Mouse (Mus musculus) gastrocnemius, postnatal 4 days (tissue): Measurements from ENCODE around the gene Higd1c. TPM values are rescaled to one million over a fixed set of nuclear protein-coding genes. Genes with fewer than 3 reads are reported as not detected.
"Not testable (repeated sequence)": the region's sequence is repeated elsewhere in the genome, so short reads cannot be mapped to it uniquely, and the experiment has no call there.

ENCODE experiments used
- DNase-seq, 2 experiments: peaks; one replicate each; pipeline ENCODE4 v3.0.0; 2021 to 2022; ENCODE audit warnings: low spot score in 2 of 2, mixed read lengths in 2 of 2
- long read RNA-seq, 2 experiments: library from polyadenylated mRNA; stranded (forward); transcript quantifications; one replicate each; pipeline ENCODE4 v2.0.0; 2021
- total RNA-seq, 2 experiments: library from RNA; stranded (reverse); gene quantifications; 2 replicates each; pipeline ENCODE4 v1.2.3; 2021

Higd1c gene
- total RNA-seq: not detected
- long read RNA-seq, experiment 1: 0 reads
- long read RNA-seq, experiment 2: 0 reads

DNA sequence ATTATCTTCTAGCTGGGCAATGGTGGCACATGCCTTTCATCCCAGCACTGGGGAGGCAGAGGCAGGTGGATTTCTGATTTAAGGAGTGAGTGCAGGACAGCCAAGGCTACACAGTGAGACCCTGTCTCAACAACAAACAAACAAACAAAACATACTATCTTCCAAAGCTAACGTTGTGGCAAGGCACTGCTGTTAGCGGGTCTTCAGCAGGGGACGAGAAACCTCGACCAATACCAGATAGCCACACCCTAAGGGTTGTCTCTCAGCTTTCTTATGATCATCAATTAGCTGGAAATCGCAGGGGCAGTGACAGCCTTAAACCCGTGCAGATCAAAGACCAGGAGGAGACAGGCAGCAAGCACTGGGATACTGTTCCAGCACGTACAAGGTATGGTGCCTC lies at the start of gene Higd1c:
TSS of gene Higd1c (plus strand) at position 301 of the 400 bp plus-strand sequence.
- no peak for DNase-seq

DNA sequence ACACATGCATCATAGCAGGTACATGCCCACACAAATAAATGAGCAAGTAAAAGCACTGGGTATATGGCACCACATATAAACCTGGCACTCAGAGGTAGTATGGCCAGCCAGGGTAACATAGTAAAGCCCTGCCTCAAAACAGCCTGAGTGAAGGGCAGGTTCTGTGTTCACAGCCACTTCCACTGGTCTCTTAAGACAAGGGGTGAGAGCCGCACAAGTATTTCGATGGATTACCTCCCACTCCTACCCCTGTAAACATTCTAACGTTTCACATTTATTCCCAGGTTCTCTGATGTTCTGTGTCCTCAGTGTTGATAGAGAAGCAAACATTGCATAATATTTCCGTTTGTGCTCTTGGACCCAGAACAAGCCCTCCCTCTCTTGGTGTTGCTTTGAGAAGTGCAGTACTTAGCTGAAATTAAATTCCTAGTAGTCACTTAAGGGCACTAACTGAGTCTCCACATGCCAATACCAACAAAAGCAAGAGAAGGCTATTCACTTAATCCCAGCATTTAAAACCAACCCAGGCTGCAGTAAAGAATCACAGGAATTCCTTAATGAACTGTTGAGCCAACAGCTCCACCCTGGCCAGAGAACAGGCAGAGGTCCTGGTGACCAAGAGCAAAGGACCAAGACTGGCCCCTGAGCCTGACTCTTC lies 46.2 kb upstream of the Higd1c start:
- DNase-seq: not testable (repeated sequence)

DNA sequence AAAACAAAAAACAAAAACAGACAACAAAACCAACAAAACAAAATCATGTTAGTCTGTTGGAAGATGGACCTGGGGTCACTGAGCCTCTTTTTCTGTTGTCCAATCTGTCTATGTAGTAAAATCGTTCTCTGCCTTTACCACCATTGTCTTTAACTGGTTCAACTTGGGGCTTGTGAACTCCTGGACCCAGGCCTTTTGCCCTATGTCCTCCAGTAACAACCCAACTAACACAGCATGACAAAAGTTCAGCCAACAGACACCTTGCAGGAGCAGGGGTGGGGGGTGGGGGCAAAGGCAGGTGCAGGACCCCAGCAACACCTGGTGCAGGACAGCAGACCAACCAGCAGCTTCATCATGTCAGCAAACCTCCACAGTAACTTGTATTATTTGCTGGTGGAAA lies 44.5 kb upstream of the Higd1c start:
- no peak for DNase-seq

DNA sequence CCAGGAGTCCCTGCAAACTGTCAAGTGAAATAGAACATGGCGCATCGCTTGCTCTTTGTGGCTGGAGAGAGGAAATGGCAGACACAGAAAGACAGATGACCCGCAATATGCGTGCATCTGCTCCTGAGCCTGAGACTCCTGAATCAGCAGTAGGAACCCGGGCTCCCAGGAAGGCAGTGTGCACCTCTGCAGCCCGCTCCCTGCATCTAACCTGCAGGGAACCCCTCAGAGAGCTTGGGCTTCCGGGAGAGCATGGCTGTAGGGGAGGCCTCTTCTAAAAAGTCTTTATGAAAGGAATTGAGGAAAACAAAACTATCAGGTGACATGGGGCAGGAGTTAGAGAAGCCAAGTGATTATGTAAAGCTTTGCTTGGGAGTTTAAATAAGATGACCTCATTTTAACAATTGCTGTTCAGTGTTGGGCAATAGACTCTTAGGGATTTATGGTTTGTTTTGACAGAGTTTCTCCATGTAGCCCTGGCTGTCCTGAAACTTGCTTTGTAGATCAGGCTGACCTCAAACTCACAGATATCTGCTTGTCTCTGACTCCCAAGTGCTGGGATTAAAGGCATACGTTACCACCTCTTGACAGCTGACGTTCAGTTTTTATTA lies 43.9 kb upstream of the Higd1c start:
- no peak for DNase-seq

DNA sequence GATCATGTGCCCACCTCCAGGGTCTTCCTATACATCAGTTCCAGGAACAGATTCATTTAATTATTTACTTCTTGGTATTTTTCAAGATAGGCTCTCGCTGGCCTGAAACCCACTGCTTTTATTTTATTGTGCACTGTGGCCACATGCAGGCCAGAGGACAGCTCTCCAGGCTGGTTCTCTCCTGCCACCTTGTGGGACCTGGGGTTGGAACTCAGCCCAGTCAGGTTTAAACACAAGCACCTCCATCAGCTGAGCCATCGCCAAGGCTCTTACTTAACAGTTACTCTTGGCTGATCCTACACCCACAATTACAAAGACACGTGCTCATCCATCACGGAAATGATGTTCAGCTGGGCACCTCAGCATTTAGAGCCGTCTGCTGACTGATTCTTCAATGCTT lies 43.2 kb upstream of the Higd1c start:
- no peak for DNase-seq

DNA sequence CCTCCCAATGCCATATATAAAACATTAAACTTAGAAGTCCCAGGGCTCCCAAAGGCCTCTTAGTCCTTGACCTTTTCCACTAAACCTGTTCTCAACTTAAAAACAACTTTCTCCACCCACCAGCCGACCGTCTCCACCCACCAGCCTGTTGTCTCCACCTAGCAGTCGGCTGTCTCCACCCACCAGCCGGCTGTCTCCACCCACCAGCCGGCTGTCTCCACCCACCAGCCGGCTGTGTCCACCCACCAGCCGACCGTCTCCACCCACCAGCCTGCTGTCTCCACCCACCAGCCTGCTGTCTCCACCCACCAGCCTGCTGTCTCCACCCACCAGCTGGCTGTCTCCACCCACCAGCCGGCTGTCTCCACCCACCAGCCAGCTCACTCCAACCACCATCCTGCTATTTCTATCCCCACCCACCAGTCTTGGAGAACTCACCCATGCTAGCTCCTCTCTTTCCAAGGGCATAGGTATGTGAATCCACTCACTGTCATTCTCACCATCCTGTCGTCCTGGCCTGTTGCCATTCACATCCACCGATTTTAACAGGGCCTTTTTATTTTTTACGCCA lies 40.2 kb upstream of the Higd1c start:
- DNase-seq: no peak

DNA sequence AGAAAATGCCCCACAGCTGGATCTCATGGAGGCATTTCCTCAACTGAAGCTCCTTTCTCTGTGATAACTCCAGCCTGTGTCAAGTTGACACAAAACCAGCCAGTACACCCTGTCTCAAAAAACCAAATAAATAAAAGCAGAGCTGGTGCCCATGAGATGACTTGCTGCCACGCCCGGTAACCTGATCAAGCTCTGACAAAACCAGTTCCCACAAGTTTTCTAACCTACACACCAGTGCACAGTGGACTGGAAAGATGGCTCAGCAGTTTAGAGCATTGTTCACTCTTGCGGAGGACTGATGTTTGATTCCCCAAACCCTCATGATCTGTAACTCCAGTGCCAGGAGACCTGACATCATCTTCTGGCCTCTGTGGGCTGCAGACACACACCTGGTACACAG lies 39.1 kb upstream of the Higd1c start:
- DNase-seq: no peak

DNA sequence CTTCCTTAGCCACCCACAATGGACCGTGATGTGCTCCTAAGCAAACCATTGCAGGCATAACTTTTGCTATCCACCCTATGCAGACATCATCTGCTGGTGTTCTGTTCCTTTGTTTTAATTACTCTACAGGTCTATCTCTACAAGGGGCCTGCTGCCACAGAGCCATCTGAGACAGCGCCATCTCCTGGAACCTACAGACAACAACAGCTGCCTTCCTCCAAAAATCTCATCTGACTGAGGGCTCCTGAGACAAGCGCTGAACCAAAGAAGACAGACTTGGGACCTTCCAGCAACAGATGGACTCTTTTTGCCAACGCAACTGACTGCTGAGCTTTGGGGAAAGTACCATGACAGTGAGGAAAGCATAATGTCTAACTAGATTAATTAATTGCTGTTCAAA lies 36.3 kb upstream of the Higd1c start:
- DNase-seq: not testable (repeated sequence)

DNA sequence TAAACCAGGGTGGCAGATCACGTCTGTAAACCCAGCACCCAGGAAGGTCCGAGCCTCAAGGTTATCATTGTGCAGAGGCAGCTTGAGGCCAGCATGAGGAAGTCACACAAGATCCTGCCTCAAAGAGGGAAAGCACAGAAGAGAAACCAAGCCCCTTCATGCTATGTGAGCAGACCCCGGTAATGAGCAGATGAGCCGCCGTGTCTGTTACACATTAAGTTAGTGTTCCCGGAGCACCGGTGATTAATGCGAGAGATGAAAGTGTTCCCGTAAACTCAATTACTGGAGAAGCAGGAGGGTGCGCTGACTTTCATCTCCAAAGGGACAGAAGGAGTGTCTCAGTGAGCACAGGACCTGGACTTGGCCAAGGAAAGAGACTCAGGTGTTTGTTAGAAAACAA lies 35.0 kb upstream of the Higd1c start:
- not testable (repeated sequence) for DNase-seq

DNA sequence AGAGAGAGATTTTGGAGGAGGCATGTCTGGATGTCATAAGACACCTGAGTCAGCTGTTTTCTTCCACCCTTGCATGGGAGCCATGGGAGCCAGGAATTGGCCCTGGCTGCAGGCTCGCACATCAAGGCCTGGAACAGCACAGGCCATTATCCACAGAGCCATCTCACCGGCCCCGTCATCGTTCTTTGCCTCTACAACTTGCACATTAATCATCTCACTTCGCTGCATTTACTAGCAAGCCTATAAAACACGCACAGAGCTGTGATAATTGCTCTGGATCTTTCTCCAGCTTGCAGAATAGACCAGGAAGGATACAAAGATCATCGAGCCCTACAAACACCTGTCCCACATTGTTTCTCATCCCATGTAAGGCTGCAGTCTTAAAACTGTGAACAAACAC lies 33.6 kb upstream of the Higd1c start:
- DNase-seq: no peak

DNA sequence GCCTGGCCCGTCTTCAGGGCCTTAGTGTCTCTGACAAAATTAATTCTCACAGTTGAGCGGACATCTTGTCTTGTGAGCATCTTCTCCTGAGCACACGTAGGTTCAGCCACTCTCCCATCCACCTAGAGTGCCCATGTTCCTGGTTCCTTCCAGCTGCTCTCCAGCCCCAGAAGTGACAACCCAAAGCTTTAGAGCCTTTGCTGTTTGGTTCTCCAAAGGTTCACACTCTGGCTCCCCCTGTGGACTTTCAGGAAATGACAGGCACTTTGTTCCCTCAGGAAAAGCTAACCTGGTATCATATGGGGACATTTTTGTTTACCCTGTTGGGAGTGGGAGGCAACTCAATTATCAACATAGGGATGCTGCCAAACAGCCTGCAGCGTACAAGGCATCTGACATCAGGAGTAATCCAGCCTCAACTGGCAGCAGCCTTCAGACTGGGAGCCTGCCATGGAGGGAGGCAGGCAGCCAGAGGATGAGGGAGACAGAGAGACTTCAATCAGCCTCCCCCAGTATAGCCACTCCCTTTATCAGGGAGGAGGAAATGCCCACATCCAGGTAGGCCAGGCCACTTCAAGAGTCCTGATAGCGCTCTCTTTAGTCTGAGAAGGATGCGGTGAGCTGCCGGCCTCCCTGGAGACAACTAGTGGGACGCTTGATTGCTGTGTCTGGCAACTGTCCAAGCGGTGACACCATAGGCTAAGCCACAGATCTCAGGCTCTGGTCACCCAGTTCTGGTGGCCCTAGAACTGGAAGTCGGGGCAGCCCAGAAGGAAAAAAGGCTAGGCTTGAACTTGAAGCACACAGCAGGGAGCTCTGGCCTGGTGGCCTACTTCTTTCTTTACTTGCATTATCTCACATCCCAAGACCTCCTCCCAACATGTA lies 32.0 kb upstream of the Higd1c start:
- DNase-seq: not testable (repeated sequence)

DNA sequence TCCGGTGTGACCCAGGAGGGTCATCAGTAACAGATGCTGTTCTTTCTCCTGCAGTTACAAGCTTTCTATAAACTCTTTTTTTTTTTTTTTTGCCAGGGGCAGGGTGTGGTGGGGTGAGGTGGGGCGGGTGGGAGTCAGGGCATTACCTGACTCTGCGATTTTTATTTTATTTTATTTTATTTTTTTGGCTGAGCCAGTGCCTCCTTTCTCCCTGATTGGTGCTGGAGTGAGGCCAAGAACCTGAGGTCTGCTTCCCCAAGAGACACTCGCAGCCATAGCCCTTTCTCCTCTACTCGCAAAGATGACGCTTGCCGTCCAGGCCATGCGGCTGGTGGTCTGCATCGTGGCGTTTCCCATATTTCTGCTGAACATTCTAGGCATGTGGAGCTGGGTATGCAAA lies 29.7 kb upstream of the Higd1c start, which contains the start of gene Mettl7a3:
TSS of gene Mettl7a3 (plus strand) at position 301 of the 400 bp plus-strand sequence.
- DNase-seq: no peak

DNA sequence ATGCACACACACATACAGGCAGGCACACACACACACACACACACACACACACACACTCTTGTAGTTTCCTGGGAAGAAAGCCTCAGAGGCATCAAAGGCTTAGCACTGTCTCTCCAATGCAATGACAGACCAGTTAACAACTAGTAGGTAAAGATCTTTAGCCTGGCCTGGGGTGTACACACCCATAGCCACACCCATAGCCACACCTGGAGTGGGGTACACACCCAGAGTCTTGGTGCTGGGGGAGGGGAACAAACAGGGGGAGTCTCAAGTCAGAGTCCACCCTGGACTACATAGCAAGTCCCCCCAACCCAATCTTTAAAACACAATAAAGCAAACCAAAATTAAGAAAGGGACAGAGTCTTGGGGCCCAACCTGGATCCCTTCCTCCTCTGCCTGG lies 27.0 kb upstream of the Higd1c start:
- not testable (repeated sequence) for DNase-seq

DNA sequence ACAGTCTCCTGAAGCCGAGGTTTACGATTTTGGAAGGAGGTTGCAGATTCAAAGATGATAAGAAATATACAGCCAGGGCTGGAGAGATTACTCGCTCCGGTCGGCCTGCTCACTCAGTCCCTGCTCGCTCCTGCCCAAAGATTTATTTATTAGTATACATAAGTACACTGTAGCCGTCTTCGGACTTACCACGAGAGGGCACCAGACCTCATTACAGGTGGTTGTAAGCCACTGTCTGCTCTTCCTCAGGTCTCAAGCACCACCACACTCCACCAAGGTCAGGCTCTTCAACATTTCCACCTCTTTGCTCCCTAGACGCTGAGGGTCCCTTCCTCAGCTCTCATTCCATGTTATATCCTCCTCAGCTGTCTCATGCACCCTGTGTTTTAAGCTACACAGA lies 26.5 kb upstream of the Higd1c start:
- peak in 1 of 2 experiments; percentile 49 for DNase-seq

DNA sequence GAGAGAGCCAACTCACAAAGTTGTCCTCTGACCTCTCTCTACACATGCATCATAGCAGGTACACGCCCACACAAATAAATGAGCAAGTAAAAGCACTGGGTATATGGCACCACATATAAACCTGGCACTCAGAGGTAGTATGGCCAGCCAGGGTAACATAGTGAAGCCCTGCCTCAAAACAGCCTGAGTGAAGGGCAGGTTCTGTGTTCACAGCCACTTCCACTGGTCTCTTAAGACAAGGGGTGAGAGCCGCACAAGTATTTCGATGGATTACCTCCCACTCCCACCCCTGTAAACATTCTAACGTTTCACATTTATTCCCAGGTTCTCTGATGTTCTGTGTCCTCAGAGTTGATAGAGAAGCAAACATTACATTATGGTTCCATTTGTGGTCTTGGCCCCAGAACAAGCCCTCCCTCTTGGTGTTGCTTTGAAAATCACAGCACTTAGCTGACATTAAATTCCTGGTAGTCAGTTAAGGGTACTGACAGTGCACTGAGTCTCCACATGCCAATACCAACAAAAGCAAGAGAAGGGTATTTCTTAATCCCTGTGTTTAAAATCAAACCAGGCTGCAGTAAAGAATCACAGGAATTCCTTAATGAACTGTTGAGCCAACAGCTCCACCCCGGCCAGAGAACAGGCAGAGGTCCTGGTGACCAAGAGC lies 22.9 kb upstream of the Higd1c start:
- not testable (repeated sequence) for DNase-seq

DNA sequence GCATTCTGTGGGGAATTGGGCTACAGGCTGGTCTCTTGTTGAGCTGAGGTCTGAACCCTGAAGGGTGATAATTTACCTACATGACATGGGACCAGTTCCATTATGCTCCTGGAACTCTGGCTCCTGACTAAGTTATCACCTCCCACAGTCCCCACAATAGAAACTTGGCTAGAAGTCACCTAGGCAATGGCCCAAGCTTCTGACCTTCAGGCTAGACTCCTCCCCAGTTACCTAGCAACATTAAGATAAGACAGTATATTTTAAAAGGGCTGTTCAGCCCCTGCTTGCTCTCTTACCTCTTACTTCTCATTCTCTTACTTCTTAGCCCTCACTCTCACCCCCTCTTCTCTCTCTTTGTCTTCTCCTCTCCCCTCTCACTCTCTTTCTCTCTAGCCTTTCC lies 18.9 kb upstream of the Higd1c start:
- DNase-seq: no peak

DNA sequence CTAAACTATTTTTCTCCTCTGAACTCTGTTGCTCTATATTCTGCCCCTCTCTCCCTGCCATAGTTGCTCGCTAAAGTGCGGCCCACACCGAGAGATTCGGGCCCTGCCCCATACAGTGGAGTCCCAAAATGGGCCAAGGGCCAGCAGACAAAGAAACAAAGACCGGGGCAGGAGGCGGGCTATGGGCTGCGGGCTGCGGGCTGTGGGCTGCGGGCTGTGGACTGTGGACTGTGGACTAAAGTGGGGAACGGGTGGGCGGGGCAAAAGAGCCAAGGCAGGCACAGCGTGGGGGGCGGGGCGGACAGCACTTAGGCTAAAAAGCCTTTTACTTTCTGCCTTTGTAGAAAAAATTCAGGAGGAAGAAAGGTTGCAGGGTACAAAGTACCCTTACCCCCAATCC lies 17.6 kb upstream of the Higd1c start:
- no peak for DNase-seq

DNA sequence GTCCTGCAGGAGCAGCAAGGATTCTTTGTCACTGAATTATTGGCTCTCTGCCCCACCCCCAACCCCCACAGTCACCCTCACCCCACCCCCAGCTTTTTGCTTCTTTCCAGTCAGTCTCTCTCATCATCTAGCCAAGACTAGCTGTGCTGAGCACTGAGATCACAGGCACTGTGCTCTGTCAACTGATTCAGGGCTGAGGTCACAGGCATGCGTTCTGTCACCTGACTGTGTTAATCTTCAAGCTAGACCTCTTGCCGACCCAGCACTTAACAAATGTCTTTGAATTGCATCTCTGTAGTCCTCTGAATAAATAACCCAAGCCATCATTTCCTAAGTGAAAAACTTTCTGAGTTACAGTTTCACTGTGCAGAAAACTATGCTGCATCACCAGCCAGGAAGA lies 14.8 kb upstream of the Higd1c start:
- DNase-seq: no peak

DNA sequence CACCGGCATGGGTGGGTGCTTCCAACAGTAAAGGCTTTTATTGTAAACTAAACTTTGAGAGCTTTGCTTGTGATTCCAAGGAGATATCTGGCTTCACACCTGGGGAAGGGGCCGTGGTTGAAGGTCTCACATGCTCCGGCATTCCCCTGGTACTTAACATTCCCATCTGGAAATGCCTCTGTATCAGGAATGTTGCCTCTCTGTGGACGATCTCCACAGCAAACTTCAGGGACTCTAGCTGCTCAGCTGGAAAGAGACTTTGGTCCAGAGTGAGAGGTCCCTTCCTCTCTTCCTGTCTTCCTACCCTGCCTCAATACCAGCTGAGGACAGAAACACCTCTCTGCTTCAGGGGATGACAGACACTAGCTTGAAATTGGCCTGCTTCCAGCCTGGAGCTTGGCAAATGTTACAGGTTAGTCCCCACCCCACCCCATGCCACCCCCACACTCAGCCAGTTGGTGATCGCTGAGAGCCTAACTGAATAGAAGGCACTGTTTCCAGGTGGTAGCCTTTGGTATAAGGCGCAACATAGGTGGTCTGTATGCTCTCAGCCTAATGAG lies 12.8 kb upstream of the Higd1c start:
- no peak for DNase-seq

DNA sequence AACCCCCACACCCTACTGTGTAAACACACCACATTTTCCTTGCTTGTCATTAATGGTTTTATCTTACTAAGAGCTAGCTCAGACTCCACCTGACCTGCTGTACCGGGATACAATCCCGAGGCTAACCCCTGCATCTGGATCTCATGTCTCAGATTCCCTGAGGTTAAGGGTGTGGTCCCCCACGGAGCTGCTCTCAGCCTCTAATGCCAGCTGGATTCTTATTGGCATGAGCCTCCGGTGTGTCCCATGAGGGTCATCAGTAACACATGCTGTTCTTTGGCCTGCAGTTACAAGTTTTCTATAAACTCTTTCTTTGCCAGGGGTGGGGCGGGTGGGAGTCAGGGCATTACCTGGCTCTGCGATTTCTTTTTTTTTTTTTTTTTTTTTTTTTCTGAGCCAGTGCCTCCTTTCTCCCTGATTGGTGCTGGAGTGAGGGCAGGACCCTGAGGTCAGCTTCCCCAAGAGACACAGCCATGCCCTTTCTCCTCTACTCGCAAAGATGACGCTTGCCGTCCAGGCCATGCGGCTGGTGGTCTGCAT lies 11.6 kb upstream of the Higd1c start, which contains the start of the genes Methig1 and Mettl7a2:
TSS of gene Methig1 (plus strand) at position 439 of the 540 bp plus-strand sequence.
TSS of gene Mettl7a2 (plus strand) at position 490 of the 540 bp plus-strand sequence.
- DNase-seq: no peak
